Comparison of ENCODE assay signal across 28 mouse cellular contexts in genomic region chr13:84299445-84300053, GRCm38 (mm10).
DNase-seq lines count a peak whose midpoint lies in the region; ATAC-seq and TF ChIP-seq lines count a peak whose summit lies in the region.
"Had no signal": no experiment of that assay in that cellular context is flagged by ENCODE, and none has a peak within 500 bp of the region (broad histone marks: within the 10 kb centered on the region; RNA-seq: fewer than 3 reads in every experiment).

No protein-coding gene starts in this region.

- H3K9me3 ChIP-seq in hindbrain, embryonic 10.5 days: no peaks in the 10 kb centered on the region
- H3K9me3 ChIP-seq in hindbrain, postnatal 0 days (ENCODE audit: low read length): no peaks in the 10 kb centered on the region
- no peaks in the 10 kb centered on the region for H3K9me3 ChIP-seq in embryonic facial prominence, embryonic 11.5 days (replicated peaks; ENCODE audit: control insufficient read depth, low read length)
- no peaks in the 10 kb centered on the region for H3K9me3 ChIP-seq in limb, embryonic 14.5 days (ENCODE audit: control insufficient read depth, low read length)
- H3K9me3 ChIP-seq: forebrain, embryonic 13.5 days; heart, embryonic 13.5 days; intestine, embryonic 15.5 days; liver, embryonic 12.5 days; megakaryocyte, embryonic 14.5 days; midbrain, embryonic 13.5 days had no signal

- ATAC-seq in hindbrain, postnatal 0 days: no peak
- peak; percentile 56; the same call in 1 of the 2 replicates for ATAC-seq in embryonic facial prominence, embryonic 11.5 days (replicated peaks; ENCODE audit: insufficient number of reproducible peaks, low FRiP score, low TSS enrichment, low read depth)
- peak; percentile 34; the same call in 1 of the 2 replicates for ATAC-seq in limb, embryonic 14.5 days (ENCODE audit: low FRiP score, low read depth)
- ATAC-seq in CD4-positive, CD25-positive, alpha-beta regulatory T cell, adult 4 months: no peak
- ATAC-seq: forebrain, embryonic 13.5 days; hindbrain, embryonic 16.5 days; intestine, embryonic 15.5 days; liver, embryonic 12.5 days; liver, postnatal 0 days; midbrain, embryonic 13.5 days had no signal

- intact Hi-C loops in gastrocnemius, postnatal 14 days (cut with DNase I; ENCODE audit: low total_unique reads): no loop called here

- H3K27me3 ChIP-seq in hindbrain, embryonic 10.5 days (ENCODE audit: insufficient read depth, poor library complexity, severe bottlenecking): no peaks in the 10 kb centered on the region
- H3K27me3 ChIP-seq in hindbrain, postnatal 0 days (ENCODE audit: insufficient read depth, low read length): no peaks in the 10 kb centered on the region
- H3K27me3 ChIP-seq in embryonic facial prominence, embryonic 11.5 days (ENCODE audit: control insufficient read depth, insufficient read depth, low read length): no peaks in the 10 kb centered on the region
- no peaks in the 10 kb centered on the region for H3K27me3 ChIP-seq in limb, embryonic 14.5 days (ENCODE audit: control insufficient read depth, insufficient read depth, low read length)
- H3K27me3 ChIP-seq: forebrain, embryonic 13.5 days; heart, embryonic 13.5 days; intestine, embryonic 15.5 days; liver, embryonic 12.5 days; megakaryocyte, embryonic 14.5 days; midbrain, embryonic 13.5 days had no signal

- 0 out of 2 replicates have a peak overlapping the region, but pooled peaks have one; percentile 23 for H3K27ac ChIP-seq in hindbrain, embryonic 10.5 days
- no peak overlapping the region for H3K27ac ChIP-seq in hindbrain, postnatal 0 days
- 0 out of 2 replicates have a peak overlapping the region, but pooled peaks have one; percentile 22 for H3K27ac ChIP-seq in embryonic facial prominence, embryonic 11.5 days (replicated peaks; ENCODE audit: low read depth, low read length)
- H3K27ac ChIP-seq in limb, embryonic 14.5 days (replicated peaks; ENCODE audit: low read depth, low read length): no peak overlapping the region
- H3K27ac ChIP-seq: forebrain, embryonic 13.5 days; gastrocnemius, adult 2 months; heart, embryonic 13.5 days; intestine, embryonic 15.5 days; liver, embryonic 12.5 days; midbrain, embryonic 13.5 days had no signal

- H3K36me3 ChIP-seq in hindbrain, embryonic 10.5 days: peaks cover 55% of the 10 kb centered on the region
- peaks cover 19% of the 10 kb centered on the region; the same call in 1 of the 2 replicates for H3K36me3 ChIP-seq in hindbrain, postnatal 0 days (ENCODE audit: insufficient read depth, low read length)
- H3K36me3 ChIP-seq in embryonic facial prominence, embryonic 11.5 days (replicated peaks; ENCODE audit: control insufficient read depth, insufficient read depth, low read depth, low read length): no peaks in the 10 kb centered on the region; the same call in 1 of the 2 replicates
- H3K36me3 ChIP-seq in limb, embryonic 14.5 days (ENCODE audit: control insufficient read depth, insufficient read depth, low read length): peaks cover 10% of the 10 kb centered on the region
- H3K36me3 ChIP-seq: intestine, embryonic 15.5 days had no signal

- no peak overlapping the region for H3K9ac ChIP-seq in hindbrain, postnatal 0 days (replicated peaks; ENCODE audit: low read length)
- H3K9ac ChIP-seq in embryonic facial prominence, embryonic 11.5 days (replicated peaks; ENCODE audit: low read length): no peak overlapping the region
- no peak overlapping the region for H3K9ac ChIP-seq in limb, embryonic 14.5 days (ENCODE audit: low read depth, low read length, severe bottlenecking)
- H3K9ac ChIP-seq: forebrain, embryonic 13.5 days; heart, embryonic 13.5 days; intestine, embryonic 15.5 days; liver, embryonic 12.5 days; liver, postnatal 0 days; midbrain, embryonic 13.5 days had no signal

- 74% methylated on average over 2 of the region's 2 CpGs for WGBS in hindbrain, embryonic 10.5 days
- 86% methylated on average over 2 of the region's 2 CpGs for WGBS in hindbrain, postnatal 0 days
- WGBS in embryonic facial prominence, embryonic 11.5 days: 53% methylated on average over 2 of the region's 2 CpGs
- 23% methylated on average over 2 of the region's 2 CpGs for WGBS in limb, embryonic 14.5 days

- no peak overlapping the region for H3K4me2 ChIP-seq in hindbrain, postnatal 0 days (ENCODE audit: low read depth, low read length)
- no peak overlapping the region for H3K4me2 ChIP-seq in embryonic facial prominence, embryonic 11.5 days (ENCODE audit: low read depth, low read length)
- no peak overlapping the region for H3K4me2 ChIP-seq in limb, embryonic 14.5 days (replicated peaks; ENCODE audit: low read depth, low read length, severe bottlenecking)
- H3K4me2 ChIP-seq: forebrain, embryonic 13.5 days; heart, embryonic 13.5 days; intestine, embryonic 15.5 days; liver, embryonic 12.5 days; midbrain, embryonic 13.5 days had no signal

- no peaks in the 10 kb centered on the region for H3K4me1 ChIP-seq in hindbrain, embryonic 10.5 days (replicated peaks)
- no peaks in the 10 kb centered on the region for H3K4me1 ChIP-seq in hindbrain, postnatal 0 days (ENCODE audit: insufficient read depth, low read length)
- H3K4me1 ChIP-seq in embryonic facial prominence, embryonic 11.5 days (ENCODE audit: control insufficient read depth, insufficient read depth, low read length): no peaks in the 10 kb centered on the region
- H3K4me1 ChIP-seq in limb, embryonic 14.5 days (ENCODE audit: control insufficient read depth, insufficient read depth, low read length): no peaks in the 10 kb centered on the region
- H3K4me1 ChIP-seq: forebrain, embryonic 13.5 days; heart, embryonic 13.5 days; intestine, embryonic 15.5 days; liver, embryonic 12.5 days; megakaryocyte, embryonic 14.5 days; midbrain, embryonic 13.5 days had no signal

- no peak for TF ChIP-seq CTCF in hindbrain, postnatal 0 days (IDR thresholded peaks at IDR 0.05; ENCODE audit: low read depth)

- DNase-seq in hindbrain, embryonic 10.5 days (ENCODE audit: low spot score): no peak
- no peak for DNase-seq in hindbrain, postnatal 0 days (ENCODE audit: low spot score)
- DNase-seq in embryonic facial prominence, embryonic 11.5 days (ENCODE audit: low spot score): peak; percentile 64
- peak; percentile 42 for DNase-seq in forelimb bud, embryonic 11.5 days (ENCODE audit: low read depth, low spot score)
- no peak for DNase-seq in limb, embryonic 14.5 days (ENCODE audit: low spot score)
- DNase-seq in gastrocnemius, postnatal 14 days: no peak
- no peak for DNase-seq in frontal cortex, postnatal 25 days (ENCODE audit: low spot score in 2 of 2)
- DNase-seq: adrenal gland, adult 2 months; adrenal gland, postnatal 36 days; cerebellum, adult 18-20 months; cerebellum, postnatal 10 days; gastrocnemius, adult 2 months; heart, postnatal 10 days; kidney, adult 2 months; kidney, postnatal 4 days; liver, postnatal 0 days; lung, postnatal 4 days; thymus, adult 2 months; thymus, postnatal 4 days had no signal

- no peak for TF ChIP-seq POLR2A in limb, embryonic 14.5 days (IDR thresholded peaks at IDR 0.05; ENCODE audit: borderline replicate concordance, extremely low read depth, insufficient read depth, insufficient read length)

- H3K4me3 ChIP-seq in hindbrain, embryonic 10.5 days: no peak overlapping the region
- H3K4me3 ChIP-seq in hindbrain, postnatal 0 days (ENCODE audit: low read length): no peak overlapping the region
- no peak overlapping the region for H3K4me3 ChIP-seq in embryonic facial prominence, embryonic 11.5 days (ENCODE audit: low read depth, low read length)
- no peak overlapping the region for H3K4me3 ChIP-seq in limb, embryonic 14.5 days (replicated peaks; ENCODE audit: low read length)
- H3K4me3 ChIP-seq: erythroblast, embryonic 14.5 days; forebrain, embryonic 13.5 days; gastrocnemius, adult 2 months; heart, embryonic 13.5 days; intestine, embryonic 15.5 days; liver, embryonic 12.5 days; megakaryocyte, embryonic 14.5 days; midbrain, embryonic 13.5 days had no signal

Comparison
In these comparisons a context has a peak if more than half of its experiments do, and no peak if none do; other contexts are left out.
1. H3K27ac ChIP-seq: peak in hindbrain, embryonic 10.5 days (single experiment) and embryonic facial prominence, embryonic 11.5 days (single experiment); none in hindbrain, postnatal 0 days (single experiment) and limb, embryonic 14.5 days (single experiment).
2. DNase-seq: peak in embryonic facial prominence, embryonic 11.5 days (single experiment) and forelimb bud, embryonic 11.5 days (single experiment); none in hindbrain, embryonic 10.5 days (single experiment), hindbrain, postnatal 0 days (single experiment), limb, embryonic 14.5 days (single experiment), gastrocnemius, postnatal 14 days (single experiment) and frontal cortex, postnatal 25 days (0 of 2).
3. ATAC-seq: peak in embryonic facial prominence, embryonic 11.5 days (single experiment) and limb, embryonic 14.5 days (single experiment); none in hindbrain, postnatal 0 days (single experiment) and CD4-positive, CD25-positive, alpha-beta regulatory T cell, adult 4 months (single experiment).